ENCODE assay signal across 23 mouse cellular contexts in genomic region chrX:66678646-66679045, GRCm38 (mm10). TPM values are rescaled to one million over a fixed set of nuclear protein-coding genes. Genes with fewer than 3 reads are reported as not detected.
DNase-seq lines count a peak whose midpoint lies in the region; ATAC-seq lines count a peak whose summit lies in the region.
"Had no signal": no experiment of that assay in that cellular context is flagged by ENCODE, and none has a peak within 500 bp of the region (broad histone marks: within the 10 kb centered on the region; RNA-seq: fewer than 3 reads in every experiment).

No protein-coding gene starts in this region.

- H3K4me2 ChIP-seq in midbrain, embryonic 13.5 days (replicated peaks), result no peak overlapping the region
- H3K4me2 ChIP-seq: embryonic facial prominence, embryonic 12.5 days; forebrain, embryonic 13.5 days; forebrain, embryonic 15.5 days had no signal

- H3K4me3 ChIP-seq in midbrain, embryonic 10.5 days, result no peak overlapping the region
- no peak overlapping the region for H3K4me3 ChIP-seq in midbrain, embryonic 13.5 days (replicated peaks)
- H3K4me3 ChIP-seq: embryonic facial prominence, embryonic 12.5 days; forebrain, embryonic 13.5 days; forebrain, embryonic 15.5 days had no signal

- no peak overlapping the region for H3K27ac ChIP-seq in midbrain, embryonic 10.5 days (replicated peaks)
- no peak overlapping the region for H3K27ac ChIP-seq in midbrain, embryonic 13.5 days
- H3K27ac ChIP-seq: embryonic facial prominence, embryonic 12.5 days; forebrain, embryonic 13.5 days; forebrain, embryonic 15.5 days had no signal

- H3K27me3 ChIP-seq in midbrain, embryonic 10.5 days (ENCODE audit: low read depth, poor library complexity, severe bottlenecking), result no peaks in the 10 kb centered on the region
- H3K27me3 ChIP-seq in midbrain, embryonic 13.5 days, result no peaks in the 10 kb centered on the region
- H3K27me3 ChIP-seq: embryonic facial prominence, embryonic 12.5 days; forebrain, embryonic 13.5 days; forebrain, embryonic 15.5 days had no signal

- peaks cover 4% of the 10 kb centered on the region; the same call in 1 of the 2 replicates for H3K4me1 ChIP-seq in midbrain, embryonic 10.5 days
- no peaks in the 10 kb centered on the region for H3K4me1 ChIP-seq in midbrain, embryonic 13.5 days (replicated peaks)
- H3K4me1 ChIP-seq: embryonic facial prominence, embryonic 12.5 days; forebrain, embryonic 13.5 days; forebrain, embryonic 15.5 days had no signal

- DNase-seq in midbrain, embryonic 10.5 days (ENCODE audit: low spot score), result peak; percentile 24
- DNase-seq in Muller cell, postnatal 12 days (ENCODE audit: inconsistent ontology term), result peak; percentile 68
- peak; percentile 42 for DNase-seq in ZHBTc4 (ENCODE audit: low read depth, low spot score)
- peak; percentile 5 for DNase-seq in gonadal fat pad, adult 2 months (ENCODE audit: low read depth)
- DNase-seq in kidney, adult 9 months, result no peak
- DNase-seq in thymus, postnatal 4 days, result no peak
- DNase-seq: adrenal gland, adult 2 months; adrenal gland, postnatal 10 days; adrenal gland, postnatal 25 days; cerebellum, adult 11 months; cerebellum, adult 18-20 months; cerebellum, adult 8-10 months; cerebellum, adult 9-11 months; cerebellum, postnatal 14 days; cerebellum, postnatal 36 days; forebrain, postnatal 0 days had no signal

- ATAC-seq in midbrain, embryonic 13.5 days, result no peak
- ATAC-seq in frontal cortex, adult (ENCODE audit: low TSS enrichment), result no peak
- ATAC-seq: forebrain, embryonic 13.5 days; forebrain, embryonic 15.5 days; forebrain, postnatal 0 days had no signal

- 19% methylated on average over 7 of the region's 7 CpGs for WGBS in midbrain, embryonic 10.5 days
- WGBS in midbrain, embryonic 13.5 days, result 24% methylated on average over 7 of the region's 7 CpGs

- no peaks in the 10 kb centered on the region for H3K36me3 ChIP-seq in midbrain, embryonic 10.5 days
- H3K36me3 ChIP-seq in midbrain, embryonic 13.5 days, result no peaks in the 10 kb centered on the region
- H3K36me3 ChIP-seq: embryonic facial prominence, embryonic 12.5 days; forebrain, embryonic 15.5 days; G1E had no signal

- H3K9me3 ChIP-seq in midbrain, embryonic 10.5 days (replicated peaks), result no peaks in the 10 kb centered on the region
- no peaks in the 10 kb centered on the region for H3K9me3 ChIP-seq in midbrain, embryonic 13.5 days
- H3K9me3 ChIP-seq: embryonic facial prominence, embryonic 12.5 days; forebrain, embryonic 13.5 days; forebrain, embryonic 15.5 days; G1E had no signal

- no peak overlapping the region for H3K9ac ChIP-seq in midbrain, embryonic 13.5 days (replicated peaks)
- H3K9ac ChIP-seq: embryonic facial prominence, embryonic 12.5 days; forebrain, embryonic 13.5 days; forebrain, embryonic 15.5 days; forebrain, postnatal 0 days had no signal

RNA-seq across cellular contexts. Expression of gene Slitrk2, which starts 29.5 kb away (rescaled TPM):
- polyA plus RNA-seq in midbrain, embryonic 10.5 days (2016; fragmentation: Nextera tagmentation; extraction: Ambion mirVana), result 2.1 and 3.0 TPM in 2 replicates
- polyA plus RNA-seq in midbrain, embryonic 13.5 days (2015; fragmentation: Nextera tagmentation; extraction: Ambion mirVana), result 6.3 and 7.9 TPM in 2 replicates
- polyA plus RNA-seq in gonadal fat pad, adult 2 months (2012; rRNA removed), result 0.05 TPM in 2 replicates
- polyA plus RNA-seq: C2C12 had no signal

Comparison
In these comparisons a context has a peak if more than half of its experiments do, and no peak if none do; other contexts are left out.
1. DNase-seq: peak in midbrain, embryonic 10.5 days (single experiment), Muller cell, postnatal 12 days (single experiment), ZHBTc4 (single experiment) and gonadal fat pad, adult 2 months (single experiment); none in kidney, adult 9 months (single experiment) and thymus, postnatal 4 days (single experiment).